Mouse (Mus musculus): ENCODE data around the gene Celf2. TPM values are rescaled to one million over a fixed set of nuclear protein-coding genes. Genes with fewer than 3 reads are reported as not detected.
A peak's percentile ranks its signal among the peaks of the same experiment; 100 is the strongest.
"Not testable (repeated sequence)": the region's sequence is repeated elsewhere in the genome, so short reads cannot be mapped to it uniquely, and the experiment has no call there.

The Celf2 gene
- polyA plus RNA-seq, 1 experiment from 2014 or later = 322 TPM

DNA sequence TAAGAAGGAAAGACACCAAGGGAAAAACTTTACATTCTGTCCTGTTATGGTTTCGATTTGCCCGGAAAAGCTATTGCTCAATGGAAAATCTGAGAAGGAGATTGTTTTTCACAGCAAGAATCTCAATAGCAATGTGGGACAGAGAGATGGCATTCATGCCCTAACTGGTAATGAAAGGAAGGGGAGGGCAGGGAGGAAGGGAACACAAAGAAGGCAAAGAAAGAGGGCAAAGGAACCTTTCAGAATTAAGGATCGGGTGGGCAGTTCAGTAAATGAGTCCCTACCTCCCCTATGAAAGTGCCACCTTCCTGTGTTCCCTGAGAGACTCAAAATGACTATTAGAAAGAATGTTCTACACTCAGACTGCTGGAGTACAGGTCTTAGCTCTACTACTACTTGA lies 197.6 kb downstream of the Celf2 start:
- no peak for ATAC-seq (replicated peaks)
- no peaks in the 10 kb centered on the region for H3K27me3 ChIP-seq
- H3K9me3 ChIP-seq = no peaks in the 10 kb centered on the region
- H3K36me3 ChIP-seq = no peaks in the 10 kb centered on the region
- H3K4me1 ChIP-seq = peaks cover 39% of the 10 kb centered on the region
- peak overlapping the region; percentile 73 for H3K27ac ChIP-seq (replicated peaks)
- 8% methylated on average over 3 of the region's 3 CpGs for WGBS
- no peak overlapping the region for H3K4me3 ChIP-seq
- H3K9ac ChIP-seq (replicated peaks) = no peak overlapping the region
- H3K4me2 ChIP-seq (replicated peaks) = no peak overlapping the region

GRCm38 (mm10) chr2:7310840-7311182 lies 198.6 kb downstream of the Celf2 start:
- Histone ChIP-seq H3K9me3 (no peaks in the 10 kb centered on the region), H3K4me3 (no peak overlapping the region), H3K27ac (replicated peaks) (peak overlapping the region; percentile 73), H3K4me1 (peaks cover 39% of the 10 kb centered on the region), H3K4me2 (replicated peaks) (no peak overlapping the region), H3K27me3 (no peaks in the 10 kb centered on the region), H3K36me3 (no peaks in the 10 kb centered on the region), H3K9ac (replicated peaks) (no peak overlapping the region)
- 23% methylated on average over 2 of the region's 2 CpGs for WGBS
- peak; percentile 39; the same call in 1 of the 2 replicates for ATAC-seq (replicated peaks)

- WGBS = 5% methylated on average over 2 of the region's 2 CpGs
- peak; percentile 67 for ATAC-seq (replicated peaks)
- Histone ChIP-seq H3K4me2 (replicated peaks) (no peak overlapping the region), H3K36me3 (no peaks in the 10 kb centered on the region), H3K4me1 (peaks cover 39% of the 10 kb centered on the region), H3K27me3 (no peaks in the 10 kb centered on the region), H3K9ac (replicated peaks) (no peak overlapping the region), H3K27ac (replicated peaks) (peak overlapping the region; percentile 73), H3K4me3 (no peak overlapping the region), H3K9me3 (no peaks in the 10 kb centered on the region)
Measured at GRCm38 (mm10) chr2:7310129-7310839, 199.1 kb downstream of the Celf2 start.

GRCm38 (mm10) chr2:7309324-7309723 lies 200.0 kb downstream of the Celf2 start:
- Histone ChIP-seq H3K9me3 (no peaks in the 10 kb centered on the region), H3K4me3 (no peak overlapping the region), H3K4me2 (replicated peaks) (no peak overlapping the region), H3K27ac (replicated peaks) (peak overlapping the region; percentile 76), H3K4me1 (peaks cover 39% of the 10 kb centered on the region), H3K9ac (replicated peaks) (no peak overlapping the region), H3K36me3 (no peaks in the 10 kb centered on the region), H3K27me3 (no peaks in the 10 kb centered on the region)
- WGBS = 11% methylated on average over 1 of the region's 1 CpGs
- no peak for ATAC-seq (replicated peaks)

GRCm38 (mm10) chr2:7308731-7309130 lies 200.6 kb downstream of the Celf2 start:
- Histone ChIP-seq H3K36me3 (no peaks in the 10 kb centered on the region), H3K9me3 (no peaks in the 10 kb centered on the region), H3K27ac (replicated peaks) (peak overlapping the region; percentile 76), H3K9ac (replicated peaks) (no peak overlapping the region), H3K4me2 (replicated peaks) (no peak overlapping the region), H3K27me3 (no peaks in the 10 kb centered on the region), H3K4me1 (peaks cover 39% of the 10 kb centered on the region), H3K4me3 (no peak overlapping the region)
- ATAC-seq (replicated peaks) = no peak
- 9% methylated on average over 1 of the region's 1 CpGs for WGBS

GRCm38 (mm10) chr2:7287434-7287833 lies 221.9 kb downstream of the Celf2 start:
- ATAC-seq (replicated peaks) = no peak

GRCm38 (mm10) chr2:7273214-7273613 lies 236.1 kb downstream of the Celf2 start:
- WGBS = 60% methylated on average over 4 of the region's 4 CpGs

More at GRCm38 (mm10) chr2:7287434-7287833, 221.9 kb downstream of the Celf2 start:
- H3K27ac ChIP-seq (replicated peaks) = 0 out of 2 replicates have a peak overlapping the region, but pooled peaks have one; percentile 1
- H3K9ac ChIP-seq (replicated peaks) = no peak overlapping the region
- H3K4me1 ChIP-seq = no peaks in the 10 kb centered on the region
- H3K4me3 ChIP-seq = no peak overlapping the region
- no peaks in the 10 kb centered on the region for H3K27me3 ChIP-seq
- H3K36me3 ChIP-seq = no peaks in the 10 kb centered on the region
- no peaks in the 10 kb centered on the region for H3K9me3 ChIP-seq
- 83% methylated on average over 3 of the region's 3 CpGs for WGBS
- H3K4me2 ChIP-seq (replicated peaks) = no peak overlapping the region

GRCm38 (mm10) chr2:7270051-7270450 lies 239.3 kb downstream of the Celf2 start:
- no peak overlapping the region for H3K9ac ChIP-seq (replicated peaks)
- WGBS = 78% methylated on average over 7 of the region's 7 CpGs
- H3K9me3 ChIP-seq = no peaks in the 10 kb centered on the region

More at GRCm38 (mm10) chr2:7273214-7273613, 236.1 kb downstream of the Celf2 start:
- Histone ChIP-seq H3K4me1 (0 out of 2 replicates have a peak, but pooled peaks cover 3% of the 10 kb centered on the region), H3K36me3 (no peaks in the 10 kb centered on the region), H3K27me3 (no peaks in the 10 kb centered on the region), H3K4me2 (replicated peaks) (no peak overlapping the region), H3K9ac (replicated peaks) (no peak overlapping the region), H3K27ac (replicated peaks) (no peak overlapping the region), H3K4me3 (no peak overlapping the region), H3K9me3 (no peaks in the 10 kb centered on the region)
- no peak for ATAC-seq (replicated peaks)

GRCm38 (mm10) chr2:7267166-7267565 lies 242.2 kb downstream of the Celf2 start:
- no peak overlapping the region for H3K27ac ChIP-seq (replicated peaks)
- no peaks in the 10 kb centered on the region for H3K9me3 ChIP-seq
- H3K27me3 ChIP-seq = no peaks in the 10 kb centered on the region
- no peaks in the 10 kb centered on the region for H3K4me1 ChIP-seq
- WGBS = 84% methylated on average over 4 of the region's 4 CpGs
- H3K4me2 ChIP-seq (replicated peaks) = no peak overlapping the region
- no peak for ATAC-seq (replicated peaks)
- H3K9ac ChIP-seq (replicated peaks) = no peak overlapping the region
- no peak overlapping the region for H3K4me3 ChIP-seq
- no peaks in the 10 kb centered on the region for H3K36me3 ChIP-seq

More at GRCm38 (mm10) chr2:7270051-7270450, 239.3 kb downstream of the Celf2 start:
- no peak overlapping the region for H3K4me2 ChIP-seq (replicated peaks)
- no peak overlapping the region for H3K4me3 ChIP-seq
- no peaks in the 10 kb centered on the region for H3K36me3 ChIP-seq
- no peak for ATAC-seq (replicated peaks)
- H3K4me1 ChIP-seq = 0 out of 2 replicates have a peak, but pooled peaks cover 3% of the 10 kb centered on the region
- no peak overlapping the region for H3K27ac ChIP-seq (replicated peaks)
- H3K27me3 ChIP-seq = no peaks in the 10 kb centered on the region

GRCm38 (mm10) chr2:7262668-7263067 lies 246.7 kb downstream of the Celf2 start:
- ATAC-seq (replicated peaks); H3K9me3 ChIP-seq; H3K4me3 ChIP-seq; H3K4me1 ChIP-seq; H3K4me2 ChIP-seq (replicated peaks); H3K27me3 ChIP-seq; H3K27ac ChIP-seq (replicated peaks); H3K36me3 ChIP-seq; H3K9ac ChIP-seq (replicated peaks): not testable (repeated sequence)

GRCm38 (mm10) chr2:7260186-7260585 lies 249.2 kb downstream of the Celf2 start:
- H3K27ac ChIP-seq (replicated peaks) = no peak overlapping the region
- H3K9me3 ChIP-seq = no peaks in the 10 kb centered on the region
- WGBS = 73% methylated on average over 4 of the region's 4 CpGs
- H3K9ac ChIP-seq (replicated peaks) = no peak overlapping the region
- ATAC-seq (replicated peaks) = no peak
- H3K4me1 ChIP-seq = no peaks in the 10 kb centered on the region
- no peaks in the 10 kb centered on the region for H3K36me3 ChIP-seq
- no peaks in the 10 kb centered on the region for H3K27me3 ChIP-seq
- no peak overlapping the region for H3K4me2 ChIP-seq (replicated peaks)
- H3K4me3 ChIP-seq = no peak overlapping the region

DNA sequence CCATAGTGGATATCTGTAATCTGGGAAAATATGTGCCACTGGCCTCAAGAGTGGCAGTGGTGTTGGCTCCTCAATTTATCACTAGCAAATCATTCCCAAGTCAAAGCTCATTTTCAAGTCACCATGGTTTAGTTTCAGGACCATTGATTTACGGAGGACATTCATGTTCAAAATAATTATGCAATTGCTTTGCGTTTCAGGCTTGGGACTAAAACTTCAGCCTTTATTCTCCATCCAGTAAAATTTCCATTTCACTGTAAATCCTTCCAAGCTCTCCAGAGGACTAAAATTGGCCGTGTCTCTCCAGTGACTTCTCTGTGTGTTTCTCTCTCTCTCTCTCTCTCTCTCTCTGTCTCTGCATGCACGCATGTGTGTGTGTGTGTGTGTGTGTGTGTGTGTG lies 249.7 kb downstream of the Celf2 start:
- Histone ChIP-seq H3K9me3 (no peaks in the 10 kb centered on the region), H3K36me3 (no peaks in the 10 kb centered on the region), H3K4me3 (no peak overlapping the region), H3K4me1 (no peaks in the 10 kb centered on the region), H3K27ac (replicated peaks) (no peak overlapping the region), H3K4me2 (replicated peaks) (no peak overlapping the region), H3K27me3 (no peaks in the 10 kb centered on the region), H3K9ac (replicated peaks) (no peak overlapping the region)
- no peak for ATAC-seq (replicated peaks)
- 89% methylated on average over 4 of the region's 4 CpGs for WGBS

GRCm38 (mm10) chr2:7256023-7256422 lies 253.3 kb downstream of the Celf2 start:
- ATAC-seq (replicated peaks) = 0 out of 2 replicates have a peak, but pooled peaks have one; percentile 26
- H3K9ac ChIP-seq (replicated peaks) = no peak overlapping the region

More at GRCm38 (mm10) chr2:7256023-7256422, 253.3 kb downstream of the Celf2 start:
- no peak overlapping the region for H3K4me2 ChIP-seq (replicated peaks)
- H3K4me1 ChIP-seq = no peaks in the 10 kb centered on the region; the same call in 1 of the 2 replicates
- no peaks in the 10 kb centered on the region for H3K27me3 ChIP-seq
- no peaks in the 10 kb centered on the region for H3K9me3 ChIP-seq
- WGBS = 73% methylated on average over 1 of the region's 1 CpGs
- H3K4me3 ChIP-seq = no peak overlapping the region
- H3K36me3 ChIP-seq = no peaks in the 10 kb centered on the region
- H3K27ac ChIP-seq (replicated peaks) = no peak overlapping the region
